Mouse (Mus musculus) liver, adult 2 months (tissue): ENCODE measurements around the gene Pidd1. TPM values are rescaled to one million over a fixed set of nuclear protein-coding genes. Genes with fewer than 3 reads are reported as not detected.

Experiments
- DNase-seq: peaks from one replicate; pipeline ENCODE4 v3.0.0-alpha.2; 2011; ENCODE audit warnings: low read depth, low spot score; ENCODE audit errors: extremely low read depth
- H3K27ac ChIP-seq: fragments of 200-500 bp; replicated peaks from 2 replicates; pipeline ENCODE4 v1.5.1; 2012; ENCODE audit warnings: low read depth, mild to moderate bottlenecking, control low read depth, inconsistent platforms, low read length; ENCODE audit not compliant: insufficient read depth
- H3K27me3 ChIP-seq: fragments of 200-500 bp; 2 replicates; pipeline ENCODE4 v1.6.1; 2012; ENCODE audit warnings: mild to moderate bottlenecking, moderate library complexity, low read length, inconsistent platforms; ENCODE audit not compliant: control insufficient read depth, insufficient read depth
- H3K36me3 ChIP-seq: fragments of 200-500 bp; 2 replicates; pipeline ENCODE4 v1.6.1; 2012; ENCODE audit warnings: low read length, inconsistent platforms; ENCODE audit not compliant: control insufficient read depth, insufficient read depth
- H3K4me1 ChIP-seq: fragments of 200-500 bp; 2 replicates; pipeline ENCODE4 v1.6.1; 2011; ENCODE audit warnings: low read length; ENCODE audit not compliant: control insufficient read depth, insufficient read depth
- H3K4me3 ChIP-seq: fragments of 200-500 bp; 2 replicates; pipeline ENCODE4 v1.5.1; 2011; ENCODE audit warnings: low read depth, mild to moderate bottlenecking, control low read depth, low read length, moderate library complexity; ENCODE audit not compliant: insufficient read depth
- H3K79me2 ChIP-seq: fragments of 200-500 bp; 2 replicates; pipeline ENCODE4 v1.6.1; 2012; ENCODE audit warnings: inconsistent platforms, mild to moderate bottlenecking, low read length, moderate library complexity; ENCODE audit not compliant: control insufficient read depth, insufficient read depth
- H3K9ac ChIP-seq: fragments of 200-500 bp; 2 replicates; pipeline ENCODE4 v1.6.1; 2012; ENCODE audit warnings: low read depth, mild to moderate bottlenecking, control low read depth, inconsistent platforms, low read length
- CTCF ChIP-seq: fragments of 200-500 bp; IDR thresholded peaks from 2 replicates; pipeline ENCODE4 v1.5.1; 2011; ENCODE audit warnings: low read depth, low read length, control low read depth
- POLR2A ChIP-seq: fragments of 200-500 bp; IDR thresholded peaks from 2 replicates; pipeline ENCODE4 v1.6.1; 2011; ENCODE audit warnings: low read length, control low read depth; ENCODE audit not compliant: insufficient read depth; ENCODE audit errors: extremely low read depth
- WGBS: fragments of 180-500 bp; shearing (Covaris S2); methylation state at CpG from one replicate; pipeline ENCODE4 v1.1.7; 2018; 5-methylcytosine and 5-hydroxymethylcytosine counted together
- polyA plus RNA-seq: library from polyadenylated mRNA; depleted of rRNA; stranded (reverse); fragments of >200 nt; gene quantifications from 2 replicates; pipeline ENCODE4 v1.2.3, GENCODE M21; 2012
- total RNA-seq: library from RNA; depleted of rRNA; stranded (reverse); fragments of >200 nt; gene quantifications from 2 replicates; pipeline ENCODE4 v1.2.3, GENCODE M21; 2014

Gene Pidd1
- total and polyA plus RNA-seq, 2 experiments: 0.37 to 4.7 TPM

- H3K27ac ChIP-seq: peak overlapping the region; percentile 17
- H3K79me2 ChIP-seq: peaks cover 4% of the 10 kb centered on the region; the same call in 1 of the 2 replicates
- DNase-seq: peak; percentile 51
- H3K4me3 ChIP-seq: peak overlapping the region; percentile 38
- WGBS: 22% methylated on average over 12 of the region's 12 CpGs
- TF ChIP-seq CTCF: peak; percentile 23; the same call in 1 of the 2 replicates
- no peak for TF ChIP-seq POLR2A
- H3K4me1 ChIP-seq: peaks cover 15% of the 10 kb centered on the region
- peak overlapping the region; percentile 46 for H3K9ac ChIP-seq
- no peaks in the 10 kb centered on the region for H3K27me3 ChIP-seq
- H3K36me3 ChIP-seq: 0 out of 2 replicates have a peak, but pooled peaks cover under 1% of the 10 kb centered on the region
These were observed 574 bp downstream of the Pidd1 start for GRCm38 (mm10) chr7:141443081-141443821.

DNA sequence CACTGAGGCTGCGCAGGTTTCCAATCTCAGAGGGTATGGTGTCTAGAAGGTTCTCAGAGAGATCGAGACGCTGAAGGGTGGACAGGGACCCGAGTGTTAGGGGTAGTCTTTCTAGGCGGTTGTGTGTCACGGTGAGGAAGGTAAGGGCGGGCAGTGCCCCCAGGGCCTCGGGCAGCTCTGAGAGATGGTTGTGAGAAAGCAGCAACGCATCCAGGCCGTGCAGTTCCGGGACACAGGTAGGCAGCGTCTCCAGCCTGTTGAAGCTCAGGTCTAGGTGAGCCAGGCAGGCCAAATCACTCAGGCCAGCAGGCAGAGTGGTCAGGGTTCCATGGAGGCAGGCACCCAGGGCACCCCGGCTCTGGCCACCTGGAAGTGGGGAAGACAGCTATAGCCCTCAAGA, 1.6 kb downstream of the Pidd1 start:
- Histone ChIP-seq H3K4me1 (peaks cover 15% of the 10 kb centered on the region), H3K4me3 (no peak overlapping the region), H3K79me2 (no peaks in the 10 kb centered on the region; the same call in 1 of the 2 replicates), H3K36me3 (no peaks in the 10 kb centered on the region), H3K27me3 (no peaks in the 10 kb centered on the region), H3K27ac (no peak overlapping the region), H3K9ac (no peak overlapping the region)
- DNase-seq: no peak
- 97% methylated on average over 13 of the region's 13 CpGs for WGBS
- TF ChIP-seq CTCF: no peak
- no peak for TF ChIP-seq POLR2A

GRCm38 (mm10) chr7:141441460-141441859, 2.4 kb downstream of the Pidd1 start:
- 97% methylated on average over 9 of the region's 9 CpGs for WGBS
- DNase-seq: no peak
- H3K36me3 ChIP-seq: no peaks in the 10 kb centered on the region
- H3K4me3 ChIP-seq: no peak overlapping the region
- H3K27ac ChIP-seq: no peak overlapping the region
- no peak for TF ChIP-seq POLR2A
- no peak overlapping the region for H3K9ac ChIP-seq
- no peaks in the 10 kb centered on the region for H3K27me3 ChIP-seq
- peaks cover 15% of the 10 kb centered on the region for H3K4me1 ChIP-seq
- no peaks in the 10 kb centered on the region; the same call in 1 of the 2 replicates for H3K79me2 ChIP-seq

GRCm38 (mm10) chr7:141440613-141441012, 3.2 kb downstream of the Pidd1 start:
- no peaks in the 10 kb centered on the region for H3K27me3 ChIP-seq
- TF ChIP-seq POLR2A (no peak), CTCF (peak; percentile 77)
- no peak overlapping the region for H3K9ac ChIP-seq
- H3K4me1 ChIP-seq: peaks cover 21% of the 10 kb centered on the region
- peak; percentile 57 for DNase-seq
- no peaks in the 10 kb centered on the region; the same call in 1 of the 2 replicates for H3K79me2 ChIP-seq
- 8% methylated on average over 6 of the region's 6 CpGs for WGBS
- no peak overlapping the region for H3K4me3 ChIP-seq
- H3K27ac ChIP-seq: no peak overlapping the region
- H3K36me3 ChIP-seq: no peaks in the 10 kb centered on the region

DNA sequence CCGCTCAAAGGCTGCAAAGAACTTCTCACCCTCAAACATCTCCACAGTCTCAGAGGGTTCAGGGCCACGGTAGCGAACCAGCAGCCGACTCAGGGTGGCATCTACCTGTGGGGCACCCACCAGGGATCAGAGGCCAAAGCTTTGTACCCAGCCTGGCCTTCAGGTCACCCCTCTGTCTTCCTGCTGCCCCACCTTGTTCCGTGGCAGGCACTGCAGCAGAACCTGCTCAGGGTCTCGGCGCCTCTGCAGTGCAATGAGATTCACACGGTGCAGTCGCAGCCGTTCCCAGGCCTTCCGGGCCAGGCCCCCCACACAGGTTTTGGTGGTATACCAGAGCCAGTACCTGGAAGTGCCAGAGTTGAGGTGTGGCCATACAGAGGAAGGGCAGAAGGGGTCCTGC, 4.0 kb downstream of the Pidd1 start:
- H3K36me3 ChIP-seq: no peaks in the 10 kb centered on the region
- H3K9ac ChIP-seq: no peak overlapping the region
- H3K27me3 ChIP-seq: no peaks in the 10 kb centered on the region
- H3K4me3 ChIP-seq: no peak overlapping the region
- WGBS: 97% methylated on average over 11 of the region's 11 CpGs
- no peak for DNase-seq
- TF ChIP-seq CTCF (no peak), POLR2A (no peak)
- no peaks in the 10 kb centered on the region; the same call in 1 of the 2 replicates for H3K79me2 ChIP-seq
- H3K4me1 ChIP-seq: peaks cover 24% of the 10 kb centered on the region
- H3K27ac ChIP-seq: no peak overlapping the region

- no peak for DNase-seq
- 95% methylated on average over 10 of the region's 10 CpGs for WGBS
- no peaks in the 10 kb centered on the region for H3K27me3 ChIP-seq
- no peaks in the 10 kb centered on the region for H3K36me3 ChIP-seq
- no peaks in the 10 kb centered on the region; the same call in 1 of the 2 replicates for H3K79me2 ChIP-seq
- no peak overlapping the region for H3K9ac ChIP-seq
- H3K4me3 ChIP-seq: no peak overlapping the region
- H3K27ac ChIP-seq: no peak overlapping the region
- peaks cover 24% of the 10 kb centered on the region for H3K4me1 ChIP-seq
- no peak for TF ChIP-seq CTCF
These were observed 4.6 kb downstream of the Pidd1 start for GRCm38 (mm10) chr7:141439140-141439679.
